Mouse (Mus musculus) layer of hippocampus, adult 8-10 months (tissue): ENCODE results near the gene Pcbp3. TPM values are rescaled to one million over a fixed set of nuclear protein-coding genes. Genes with fewer than 3 reads are reported as not detected.

Experiments used
- DNase-seq, 2 experiments: peaks; one replicate each; pipeline ENCODE4 v3.0.0; 2022; ENCODE audit warnings: low spot score in 2 of 2
- total RNA-seq, 4 experiments: library from RNA; stranded (reverse); gene quantifications; 2 replicates each; pipeline ENCODE4 v1.2.4; 2022

Pcbp3 gene
- total RNA-seq, 4 experiments from 2014 or later: 58.1 to 68.9 (median 61.3) TPM

GRCm38 (mm10) chr10:76931122-76931521 lies 30.6 kb downstream of the Pcbp3 start:
- DNase-seq: peak; percentile 20 to 45

- no peak for DNase-seq
Observed at GRCm38 (mm10) chr10:76924441-76924840, 37.2 kb downstream of the Pcbp3 start.

- no peak for DNase-seq
Observed at GRCm38 (mm10) chr10:76918086-76918485, 43.6 kb downstream of the Pcbp3 start.

GRCm38 (mm10) chr10:76906434-76906833 lies 55.3 kb downstream of the Pcbp3 start:
- DNase-seq: no peak

GRCm38 (mm10) chr10:76905935-76906341 lies 55.7 kb downstream of the Pcbp3 start:
- DNase-seq: no peak

GRCm38 (mm10) chr10:76903694-76904093 lies 58.0 kb downstream of the Pcbp3 start:
- DNase-seq: no peak

GRCm38 (mm10) chr10:76903099-76903498 lies 58.6 kb downstream of the Pcbp3 start:
- DNase-seq: no peak

GRCm38 (mm10) chr10:76902588-76902987 lies 59.1 kb downstream of the Pcbp3 start:
- DNase-seq: no peak

GRCm38 (mm10) chr10:76898428-76898827 lies 63.3 kb downstream of the Pcbp3 start:
- no peak for DNase-seq

- DNase-seq: no peak
Observed at GRCm38 (mm10) chr10:76891456-76891855, 70.2 kb downstream of the Pcbp3 start.

- DNase-seq: no peak
Observed at GRCm38 (mm10) chr10:76883442-76884244, 78.0 kb downstream of the Pcbp3 start.

GRCm38 (mm10) chr10:76882644-76883441 lies 78.8 kb downstream of the Pcbp3 start:
- DNase-seq: no peak

GRCm38 (mm10) chr10:76881900-76882299 lies 79.8 kb downstream of the Pcbp3 start:
- DNase-seq: no peak

- DNase-seq: no peak
Observed at GRCm38 (mm10) chr10:76875310-76875709, 86.4 kb downstream of the Pcbp3 start.

- no peak for DNase-seq
Observed at GRCm38 (mm10) chr10:76874879-76875278, 86.8 kb downstream of the Pcbp3 start.

- DNase-seq: no peak
Observed at GRCm38 (mm10) chr10:76874398-76874797, 87.3 kb downstream of the Pcbp3 start.

GRCm38 (mm10) chr10:76873948-76874347 lies 87.7 kb downstream of the Pcbp3 start:
- peak in 1 of 2 experiments; percentile 39 for DNase-seq

- DNase-seq: no peak
Observed at GRCm38 (mm10) chr10:76872736-76873135, 89.0 kb downstream of the Pcbp3 start.

GRCm38 (mm10) chr10:76865936-76866335 lies 95.8 kb downstream of the Pcbp3 start:
- DNase-seq: no peak

GRCm38 (mm10) chr10:76860998-76861397 lies 100.7 kb downstream of the Pcbp3 start:
- DNase-seq: no peak

GRCm38 (mm10) chr10:76859355-76860127 lies 102.1 kb downstream of the Pcbp3 start:
- no peak for DNase-seq

- DNase-seq: no peak
Observed at GRCm38 (mm10) chr10:76857879-76858278, 103.8 kb downstream of the Pcbp3 start.
